Mouse (Mus musculus) brain, embryonic 14.5 days (tissue): ENCODE results near the gene Pcmt1.

ENCODE experiments used
- CTCF ChIP-seq: fragments of 200-500 bp; IDR thresholded peaks from 2 replicates; pipeline ENCODE4 v1.5.1; 2012; ENCODE audit warnings: inconsistent platforms, mild to moderate bottlenecking, moderate library complexity, borderline replicate concordance; ENCODE audit not compliant: insufficient read depth, insufficient read length; ENCODE audit errors: extremely low read depth
- POLR2A ChIP-seq: fragments of 200-500 bp; IDR thresholded peaks from 2 replicates; pipeline ENCODE4 v1.6.1; 2012; ENCODE audit warnings: mild to moderate bottlenecking, inconsistent platforms, borderline replicate concordance; ENCODE audit not compliant: poor library complexity, insufficient read depth, insufficient read length, severe bottlenecking; ENCODE audit errors: extremely low read depth

GRCm38 (mm10) chr10:7623861-7624518 is 56.9 kb downstream of the Pcmt1 start:
- TF ChIP-seq CTCF (no peak), POLR2A (no peak)
